ENCODE assay signal across 8 mouse cellular contexts in genomic region chr13:3538223-3538968, GRCm38 (mm10). TPM values are rescaled to one million over a fixed set of nuclear protein-coding genes. Genes with fewer than 3 reads are reported as not detected.
DNase-seq lines count a peak whose midpoint lies in the region; ATAC-seq lines count a peak whose summit lies in the region.

No protein-coding gene starts in this region.

- H3K9ac ChIP-seq in hindbrain, embryonic 12.5 days, result peak overlapping the region; percentile 97

- peaks cover 26% of the 10 kb centered on the region for H3K4me1 ChIP-seq in hindbrain, embryonic 12.5 days

- WGBS in hindbrain, embryonic 12.5 days, result under 1% methylated on average over 59 of the region's 59 CpGs

- H3K27me3 ChIP-seq in hindbrain, embryonic 12.5 days, result no peaks in the 10 kb centered on the region

- H3K4me2 ChIP-seq in hindbrain, embryonic 12.5 days (replicated peaks), result peak overlapping the region; percentile 83

- H3K36me3 ChIP-seq in hindbrain, embryonic 12.5 days, result no peaks in the 10 kb centered on the region

- DNase-seq in R1 (ENCODE audit: low read depth, low spot score), result peak; percentile 82
- peak; percentile 77 to 82 for DNase-seq in cerebellum, postnatal 14 days
- peak; percentile 57 to 63 for DNase-seq in frontal cortex, postnatal 14 days (ENCODE audit: low spot score in 2 of 2)
- peak; percentile 68 to 72 for DNase-seq in layer of hippocampus, postnatal 36 days
- peak; percentile 84 for DNase-seq in lung, postnatal 14 days
- DNase-seq in ovary, postnatal 36 days (ENCODE audit: low spot score), result peak; percentile 64
- peak; percentile 75 for DNase-seq in urinary bladder, postnatal 14 days (ENCODE audit: low spot score)

- peak overlapping the region; percentile 93 for H3K4me3 ChIP-seq in hindbrain, embryonic 12.5 days

- peak; percentile 73 for ATAC-seq in hindbrain, embryonic 12.5 days (ENCODE audit: low FRiP score)

- H3K27ac ChIP-seq in hindbrain, embryonic 12.5 days, result peak overlapping the region; percentile 98

- H3K9me3 ChIP-seq in hindbrain, embryonic 12.5 days (replicated peaks), result no peaks in the 10 kb centered on the region

RNA-seq across cellular contexts. Expression of gene Gdi2, which starts 0.5 kb away (rescaled TPM):
- polyA plus RNA-seq in hindbrain, embryonic 12.5 days (2016; fragmentation: Nextera tagmentation; extraction: Ambion mirVana), result 426 and 443 TPM in 2 replicates
- 100 to 1,000 TPM; 285 to 292 TPM for total RNA-seq in layer of hippocampus, postnatal 36 days (2021)

Comparison
In these comparisons a context has a peak if more than half of its experiments do, and no peak if none do; other contexts are left out.
1. Peak in every context shown above with its lines: DNase-seq, ATAC-seq, H3K4me3 ChIP-seq and H3K27ac ChIP-seq.